Mouse (Mus musculus) midbrain, embryonic 12.5 days (tissue): ENCODE data around the gene Bend3. TPM values are rescaled to one million over a fixed set of nuclear protein-coding genes. Genes with fewer than 3 reads are reported as not detected.

ENCODE experiments used
- ATAC-seq: fragments of 200-750 bp; cut with Nextera tagmentation; 2 replicates; pipeline ENCODE4 v1.8.0; 2017; ENCODE audit warnings: low read depth, moderate TSS enrichment, moderate library complexity; ENCODE audit not compliant: low FRiP score
- H3K27ac ChIP-seq: fragments of 300-500 bp; sonication (generic); replicated peaks from 2 replicates; pipeline ENCODE4 v1.5.1; 2016; ENCODE audit warnings: mild to moderate bottlenecking
- H3K27me3 ChIP-seq: fragments of 300-500 bp; sonication (generic); 2 replicates; pipeline ENCODE4 v1.6.1; 2016; ENCODE audit warnings: mild to moderate bottlenecking
- H3K36me3 ChIP-seq: fragments of 300-500 bp; sonication (generic); 2 replicates; pipeline ENCODE4 v1.6.1; 2016
- H3K4me1 ChIP-seq: fragments of 300-500 bp; sonication (generic); 2 replicates; pipeline ENCODE4 v1.6.1; 2016
- H3K4me2 ChIP-seq: fragments of 300-500 bp; sonication (generic); replicated peaks from 2 replicates; pipeline ENCODE4 v1.6.1; 2016; ENCODE audit warnings: mild to moderate bottlenecking, moderate library complexity
- H3K4me3 ChIP-seq: fragments of 300-500 bp; sonication (generic); 2 replicates; pipeline ENCODE4 v1.5.1; 2016; ENCODE audit warnings: mild to moderate bottlenecking
- H3K9ac ChIP-seq: fragments of 300-500 bp; sonication (generic); replicated peaks from 2 replicates; pipeline ENCODE4 v1.6.1; 2016; ENCODE audit warnings: mild to moderate bottlenecking, moderate library complexity
- H3K9me3 ChIP-seq: fragments of 300-500 bp; sonication (generic); 2 replicates; pipeline ENCODE4 v1.6.1; 2016; ENCODE audit warnings: mild to moderate bottlenecking
- WGBS: fragments of 180-500 bp; shearing (Covaris S2); methylation state at CpG from one replicate; pipeline ENCODE4 v1.1.7; 2016; 5-methylcytosine and 5-hydroxymethylcytosine counted together
- polyA plus RNA-seq: library from polyadenylated mRNA; unstranded; fragments of >200 nt; fragmentation: Nextera tagmentation; extraction: Ambion mirVana; gene quantifications from 2 replicates; pipeline ENCODE4 v1.2.1, GENCODE M21; 2016

Gene Bend3
- 8.0 and 9.8 TPM in 2 replicates for polyA plus RNA-seq

DNA sequence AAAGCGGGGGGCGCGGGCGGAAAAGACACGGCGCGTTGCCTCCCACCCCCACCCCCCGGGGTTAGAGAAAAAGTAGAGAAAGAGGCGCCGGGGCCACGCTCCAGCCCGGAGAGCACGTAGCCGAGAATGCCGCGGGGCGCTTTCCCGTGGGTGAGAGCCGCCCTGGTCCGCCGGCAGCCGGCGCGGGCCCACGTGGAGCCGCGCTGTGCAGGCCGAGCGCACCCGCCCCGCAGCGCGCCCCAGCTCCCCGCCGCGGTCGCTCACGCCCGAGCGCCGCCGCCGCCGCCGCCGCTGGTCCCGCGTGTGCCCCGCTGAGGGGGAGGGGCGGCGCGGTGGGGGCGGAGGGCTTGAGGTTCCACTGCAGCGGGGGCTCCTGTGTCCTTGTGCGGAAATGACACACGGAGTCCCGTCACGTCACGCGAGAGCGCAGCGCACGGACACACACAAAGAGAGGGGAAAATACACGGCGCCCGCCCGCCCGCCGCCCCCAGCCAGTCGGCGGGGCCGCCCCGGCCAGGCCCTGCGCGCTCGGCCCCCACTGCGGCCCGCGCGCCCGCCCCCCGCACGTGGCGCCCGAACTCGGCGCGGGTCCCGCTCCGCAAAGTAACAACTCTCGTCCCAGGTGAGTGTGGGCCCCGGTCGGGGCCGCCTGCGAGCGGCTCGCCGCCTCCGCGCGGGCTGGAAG is at the start of gene Bend3:
Bend3 (plus strand) TSS at position 81 of the 685 bp plus-strand sequence.
- peaks cover 45% of the 10 kb centered on the region for H3K4me1 ChIP-seq
- peak; percentile 51 for ATAC-seq
- no peaks in the 10 kb centered on the region for H3K27me3 ChIP-seq
- no peaks in the 10 kb centered on the region for H3K36me3 ChIP-seq
- peak within 1 kb of the TSS; percentile 93 for H3K4me2 ChIP-seq
- peak within 1 kb of the TSS; percentile 75 for H3K4me3 ChIP-seq
- H3K27ac ChIP-seq, result peak within 1 kb of the TSS; percentile 98
- peak within 1 kb of the TSS; percentile 93 for H3K9ac ChIP-seq
- under 1% methylated on average over 65 of the region's 101 CpGs for WGBS
- H3K9me3 ChIP-seq, result no peaks in the 10 kb centered on the region

- Histone ChIP-seq H3K27me3 (no peaks in the 10 kb centered on the region), H3K36me3 (0 out of 2 replicates have a peak, but pooled peaks cover 7% of the 10 kb centered on the region), H3K4me3 (no peak overlapping the region), H3K9me3 (no peaks in the 10 kb centered on the region), H3K4me1 (no peaks in the 10 kb centered on the region), H3K4me2 (no peak overlapping the region), H3K9ac (no peak overlapping the region), H3K27ac (no peak overlapping the region)
- 97% methylated on average over 5 of the region's 5 CpGs for WGBS
- no peak for ATAC-seq
These were observed 48.0 kb upstream of the Bend3 start for GRCm38 (mm10) chr10:43430606-43431005.

DNA sequence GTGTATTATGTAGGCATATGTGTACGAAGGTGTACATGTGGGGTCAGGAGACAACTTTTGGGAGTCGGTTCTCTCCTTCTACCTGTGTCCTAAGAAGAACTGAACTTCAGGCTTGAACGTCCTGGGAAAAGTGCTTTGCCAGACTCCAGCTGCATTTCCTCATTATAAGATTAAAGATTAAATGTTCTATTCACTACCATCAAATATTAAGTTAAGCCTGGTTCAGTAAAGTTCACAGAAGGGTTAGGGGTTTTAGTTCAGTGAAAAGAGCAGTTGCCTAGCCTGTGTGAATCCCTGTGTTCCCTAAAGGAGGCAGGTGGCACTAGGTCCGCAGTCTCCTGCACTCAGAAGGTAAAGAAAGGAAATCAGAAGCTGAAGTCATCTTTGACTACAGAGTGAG is 44.3 kb upstream of the Bend3 start:
- no peak overlapping the region for H3K4me2 ChIP-seq
- H3K27ac ChIP-seq, result no peak overlapping the region
- WGBS, result 94% methylated on average over 4 of the region's 4 CpGs
- H3K9me3 ChIP-seq, result no peaks in the 10 kb centered on the region
- peaks cover 13% of the 10 kb centered on the region for H3K4me1 ChIP-seq
- ATAC-seq, result no peak
- H3K36me3 ChIP-seq, result 0 out of 2 replicates have a peak, but pooled peaks cover 7% of the 10 kb centered on the region
- no peak overlapping the region for H3K4me3 ChIP-seq
- H3K9ac ChIP-seq, result no peak overlapping the region
- H3K27me3 ChIP-seq, result no peaks in the 10 kb centered on the region

DNA sequence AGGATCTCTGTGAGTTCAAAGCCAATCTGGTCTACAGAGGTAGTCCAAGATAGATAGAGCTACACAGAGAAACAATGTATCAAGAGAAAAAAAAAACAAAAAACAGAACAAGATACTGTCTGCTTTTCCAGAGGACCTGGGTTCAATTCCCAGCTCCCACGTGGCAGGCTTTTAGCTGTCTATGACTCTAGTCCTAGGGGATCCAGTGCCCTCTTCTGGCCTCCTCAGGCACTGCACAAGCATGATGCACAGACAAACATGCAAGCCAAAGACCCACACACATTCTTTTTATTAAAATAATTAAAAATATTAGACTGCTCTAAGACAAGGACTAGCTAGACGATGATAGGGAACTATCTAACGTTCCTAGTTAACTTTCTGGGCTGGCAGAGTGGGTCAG is 42.9 kb upstream of the Bend3 start:
- no peak overlapping the region for H3K9ac ChIP-seq
- H3K4me1 ChIP-seq, result peaks cover 25% of the 10 kb centered on the region
- no peak for ATAC-seq
- 87% methylated on average over 3 of the region's 3 CpGs for WGBS
- no peaks in the 10 kb centered on the region for H3K27me3 ChIP-seq
- H3K4me3 ChIP-seq, result no peak overlapping the region
- 0 out of 2 replicates have a peak, but pooled peaks cover 7% of the 10 kb centered on the region for H3K36me3 ChIP-seq
- no peak overlapping the region for H3K27ac ChIP-seq
- no peak overlapping the region for H3K4me2 ChIP-seq
- no peaks in the 10 kb centered on the region for H3K9me3 ChIP-seq

DNA sequence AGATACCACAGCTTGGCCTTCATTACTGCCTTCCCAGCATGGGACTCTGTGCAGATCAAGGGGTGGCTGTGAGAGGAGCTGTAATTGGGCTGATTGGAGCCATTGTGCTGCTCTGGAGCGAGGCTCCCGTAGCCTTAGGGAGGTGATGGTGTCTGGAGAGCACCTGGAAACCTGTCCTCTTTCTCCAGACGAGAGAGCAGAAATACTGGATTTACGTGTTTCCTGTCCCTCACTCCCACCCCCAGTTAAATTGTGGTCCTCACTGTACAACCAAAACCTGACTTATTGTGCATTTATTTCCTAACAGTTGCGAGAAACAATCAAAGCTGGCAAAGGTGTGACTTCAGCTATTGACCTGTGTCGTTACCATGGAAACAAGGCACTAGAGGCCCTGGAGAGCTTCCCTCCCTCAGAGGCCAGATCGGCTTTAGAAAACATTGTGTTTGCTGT is 39.1 kb upstream of the Bend3 start:
- H3K4me2 ChIP-seq, result peak overlapping the region; percentile 26
- no peaks in the 10 kb centered on the region for H3K36me3 ChIP-seq
- H3K9ac ChIP-seq, result no peak overlapping the region
- no peaks in the 10 kb centered on the region for H3K9me3 ChIP-seq
- ATAC-seq, result peak; percentile 90
- peak overlapping the region; percentile 88 for H3K27ac ChIP-seq
- peaks cover 33% of the 10 kb centered on the region for H3K4me1 ChIP-seq
- no peaks in the 10 kb centered on the region for H3K27me3 ChIP-seq
- H3K4me3 ChIP-seq, result no peak overlapping the region
- WGBS, result 5% methylated on average over 7 of the region's 7 CpGs

- no peak overlapping the region for H3K4me3 ChIP-seq
- peaks cover 33% of the 10 kb centered on the region for H3K4me1 ChIP-seq
- ATAC-seq, result peak; percentile 39; the same call in 1 of the 2 replicates
- peak overlapping the region; percentile 37; the same call in 1 of the 2 replicates for H3K9ac ChIP-seq
- peak overlapping the region; percentile 26 for H3K4me2 ChIP-seq
- H3K36me3 ChIP-seq, result no peaks in the 10 kb centered on the region
- H3K27me3 ChIP-seq, result no peaks in the 10 kb centered on the region
- peak overlapping the region; percentile 88 for H3K27ac ChIP-seq
- H3K9me3 ChIP-seq, result no peaks in the 10 kb centered on the region
- WGBS, result 24% methylated on average over 13 of the region's 13 CpGs
These were observed 38.6 kb upstream of the Bend3 start for GRCm38 (mm10) chr10:43440050-43440449.

DNA sequence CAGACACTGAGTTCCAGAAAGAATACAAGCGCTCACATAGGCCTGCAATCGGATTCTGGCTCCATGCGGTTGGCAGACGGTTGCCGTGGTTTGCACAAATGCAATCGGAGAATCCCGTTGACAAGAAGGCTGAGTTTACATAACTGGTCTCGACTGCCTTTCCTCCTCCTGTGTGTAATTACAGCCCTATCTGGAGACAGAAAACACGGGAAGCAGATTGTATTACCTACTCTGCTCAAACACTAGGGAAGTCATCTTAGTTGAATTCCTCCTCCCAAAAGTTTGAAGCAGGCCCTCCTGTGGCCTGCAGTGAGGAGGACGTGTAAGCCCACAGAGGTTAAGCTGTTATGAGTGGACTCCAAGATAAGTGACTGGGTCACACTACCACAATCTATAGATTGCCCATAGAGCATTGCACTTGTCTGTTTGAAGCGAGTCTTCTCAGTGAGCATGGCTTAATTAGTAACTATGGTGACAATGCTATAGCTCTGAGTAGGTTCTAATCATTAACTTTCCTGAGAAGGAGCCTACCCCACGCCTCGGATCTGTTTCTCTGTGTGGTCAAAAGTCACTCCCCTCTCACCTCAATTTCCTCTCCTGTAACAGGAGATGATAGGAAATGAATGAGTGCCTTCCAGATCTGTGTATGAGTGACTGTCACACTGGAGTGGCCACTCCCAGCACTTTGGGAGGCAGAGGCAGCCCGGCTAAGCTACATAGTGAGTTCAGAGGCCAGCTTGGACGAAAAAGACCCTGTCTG is 37.5 kb upstream of the Bend3 start:
- Histone ChIP-seq H3K9ac (no peak overlapping the region), H3K4me3 (no peak overlapping the region), H3K9me3 (no peaks in the 10 kb centered on the region), H3K27me3 (no peaks in the 10 kb centered on the region), H3K4me1 (peaks cover 31% of the 10 kb centered on the region), H3K4me2 (no peak overlapping the region), H3K36me3 (no peaks in the 10 kb centered on the region), H3K27ac (peak overlapping the region; percentile 88)
- 61% methylated on average over 15 of the region's 15 CpGs for WGBS
- ATAC-seq, result no peak

GRCm38 (mm10) chr10:43448656-43449055 is 30.0 kb upstream of the Bend3 start:
- Histone ChIP-seq H3K27ac (no peak overlapping the region), H3K4me1 (peaks cover 14% of the 10 kb centered on the region; the same call in 1 of the 2 replicates), H3K9me3 (no peaks in the 10 kb centered on the region), H3K9ac (no peak overlapping the region), H3K36me3 (no peaks in the 10 kb centered on the region), H3K4me3 (no peak overlapping the region), H3K27me3 (peaks cover 3% of the 10 kb centered on the region; the same call in 1 of the 2 replicates), H3K4me2 (no peak overlapping the region)
- ATAC-seq, result no peak
- 93% methylated on average over 3 of the region's 3 CpGs for WGBS

GRCm38 (mm10) chr10:43451848-43452662 is 26.6 kb upstream of the Bend3 start:
- Histone ChIP-seq H3K27me3 (peaks cover 3% of the 10 kb centered on the region; the same call in 1 of the 2 replicates), H3K27ac (no peak overlapping the region), H3K9me3 (no peaks in the 10 kb centered on the region), H3K4me1 (peaks cover 14% of the 10 kb centered on the region; the same call in 1 of the 2 replicates), H3K4me3 (no peak overlapping the region), H3K9ac (no peak overlapping the region), H3K4me2 (peak overlapping the region; percentile 38), H3K36me3 (no peaks in the 10 kb centered on the region)
- WGBS, result 29% methylated on average over 16 of the region's 16 CpGs
- ATAC-seq, result peak; percentile 94

- Histone ChIP-seq H3K4me1 (peaks cover 14% of the 10 kb centered on the region; the same call in 1 of the 2 replicates), H3K9ac (no peak overlapping the region), H3K27ac (no peak overlapping the region), H3K27me3 (peaks cover 3% of the 10 kb centered on the region; the same call in 1 of the 2 replicates), H3K4me2 (peak overlapping the region; percentile 38), H3K4me3 (no peak overlapping the region), H3K36me3 (no peaks in the 10 kb centered on the region), H3K9me3 (no peaks in the 10 kb centered on the region)
- 17% methylated on average over 5 of the region's 5 CpGs for WGBS
- no peak for ATAC-seq
These were observed 26.0 kb upstream of the Bend3 start for GRCm38 (mm10) chr10:43452663-43452996.

GRCm38 (mm10) chr10:43454219-43454618 is 24.4 kb upstream of the Bend3 start:
- Histone ChIP-seq H3K9ac (no peak overlapping the region), H3K27ac (no peak overlapping the region), H3K4me2 (no peak overlapping the region), H3K4me1 (peaks cover 14% of the 10 kb centered on the region; the same call in 1 of the 2 replicates), H3K4me3 (no peak overlapping the region), H3K27me3 (peaks cover 3% of the 10 kb centered on the region; the same call in 1 of the 2 replicates), H3K9me3 (no peaks in the 10 kb centered on the region), H3K36me3 (no peaks in the 10 kb centered on the region)
- ATAC-seq, result no peak
- 88% methylated on average over 1 of the region's 1 CpGs for WGBS
